Mouse (Mus musculus) forebrain, embryonic 12.5 days (tissue): ENCODE data around the gene Sptbn1. TPM values are rescaled to one million over a fixed set of nuclear protein-coding genes. Genes with fewer than 3 reads are reported as not detected.

Source experiments
- ATAC-seq: fragments of 200-750 bp; cut with Nextera tagmentation; 2 replicates; pipeline ENCODE4 v1.8.0; 2017; ENCODE audit warnings: moderate TSS enrichment; ENCODE audit not compliant: low FRiP score
- H3K27ac ChIP-seq: fragments of 300-500 bp; sonication (generic); 2 replicates; pipeline ENCODE4 v1.5.1; 2016; ENCODE audit warnings: mild to moderate bottlenecking
- H3K27me3 ChIP-seq: fragments of 300-500 bp; sonication (generic); 2 replicates; pipeline ENCODE4 v1.6.1; 2016; ENCODE audit warnings: mild to moderate bottlenecking
- H3K36me3 ChIP-seq: fragments of 300-500 bp; sonication (generic); replicated peaks from 2 replicates; pipeline ENCODE4 v1.6.1; 2016; ENCODE audit warnings: mild to moderate bottlenecking
- H3K4me1 ChIP-seq: fragments of 300-500 bp; sonication (generic); 2 replicates; pipeline ENCODE4 v1.6.1; 2016
- H3K4me2 ChIP-seq: fragments of 300-500 bp; sonication (generic); 2 replicates; pipeline ENCODE4 v1.6.1; 2016; ENCODE audit warnings: mild to moderate bottlenecking, moderate library complexity
- H3K4me3 ChIP-seq: fragments of 300-500 bp; sonication (generic); replicated peaks from 2 replicates; pipeline ENCODE4 v1.5.1; 2016; ENCODE audit warnings: mild to moderate bottlenecking
- H3K9ac ChIP-seq: fragments of 300-500 bp; sonication (generic); 2 replicates; pipeline ENCODE4 v1.6.1; 2016; ENCODE audit warnings: mild to moderate bottlenecking
- H3K9me3 ChIP-seq: fragments of 300-500 bp; sonication (generic); 2 replicates; pipeline ENCODE4 v1.6.1; 2016
- WGBS: fragments of 180-500 bp; shearing (Covaris S2); methylation state at CpG from one replicate; pipeline ENCODE4 v1.1.7; 2016; 5-methylcytosine and 5-hydroxymethylcytosine counted together
- polyA plus RNA-seq: library from polyadenylated mRNA; unstranded; fragments of >200 nt; fragmentation: Nextera tagmentation; extraction: Ambion mirVana; gene quantifications from 2 replicates; pipeline ENCODE4 v1.2.1, GENCODE M21; 2016

Sptbn1 gene
- polyA plus RNA-seq, 1 experiment from 2014 or later, result 85.9 TPM

DNA sequence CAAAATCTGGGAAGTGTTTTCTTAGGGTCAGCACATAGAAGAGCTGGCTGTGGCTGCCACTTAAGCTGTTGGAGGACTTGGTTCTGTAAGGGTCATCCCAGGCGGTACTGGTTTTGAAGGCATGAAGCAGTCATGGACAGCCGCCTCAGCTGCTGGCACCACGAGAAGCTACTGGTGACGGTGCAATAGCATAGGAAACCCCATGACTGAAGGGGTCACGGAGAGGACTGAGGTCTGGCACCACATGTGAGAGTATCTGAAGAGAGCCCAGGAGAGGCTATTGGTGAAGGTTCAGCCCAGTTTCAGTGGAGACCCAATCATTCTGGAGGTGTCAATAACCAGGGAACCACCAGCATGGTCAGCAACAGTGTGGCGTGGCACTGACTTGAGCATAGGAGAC is 135.4 kb downstream of the Sptbn1 start:
- WGBS, result 97% methylated on average over 6 of the region's 6 CpGs
- H3K27ac ChIP-seq, result no peak overlapping the region
- H3K9me3 ChIP-seq, result no peaks in the 10 kb centered on the region
- peaks cover 66% of the 10 kb centered on the region for H3K36me3 ChIP-seq
- no peak for ATAC-seq
- no peak overlapping the region for H3K4me3 ChIP-seq
- no peak overlapping the region for H3K9ac ChIP-seq
- H3K4me1 ChIP-seq, result no peaks in the 10 kb centered on the region
- no peaks in the 10 kb centered on the region for H3K27me3 ChIP-seq
- no peak overlapping the region for H3K4me2 ChIP-seq

DNA sequence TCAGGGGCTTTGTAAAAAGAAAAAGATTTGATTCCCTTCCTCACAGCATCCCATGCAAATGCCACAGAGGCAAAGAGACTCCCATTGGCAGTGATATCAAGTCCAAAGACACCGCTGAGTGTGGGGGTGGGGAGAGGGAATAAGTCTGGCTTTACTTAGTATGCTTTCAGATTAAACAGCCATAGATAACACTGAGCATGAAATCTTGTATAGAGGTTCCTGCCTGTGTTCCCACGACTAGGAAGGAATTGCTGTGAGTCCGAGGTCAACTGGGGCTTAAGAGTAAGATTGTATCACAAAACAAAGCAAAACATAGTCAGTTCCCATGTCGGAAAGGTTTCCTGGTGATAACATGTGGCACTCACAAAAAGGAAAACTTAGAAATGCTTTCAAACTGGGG is 136.3 kb downstream of the Sptbn1 start:
- Histone ChIP-seq H3K4me1 (no peaks in the 10 kb centered on the region), H3K4me3 (no peak overlapping the region), H3K9ac (no peak overlapping the region), H3K9me3 (no peaks in the 10 kb centered on the region), H3K27me3 (no peaks in the 10 kb centered on the region), H3K36me3 (peaks cover 62% of the 10 kb centered on the region), H3K27ac (no peak overlapping the region), H3K4me2 (no peak overlapping the region)
- no peak for ATAC-seq
- 86% methylated on average over 4 of the region's 4 CpGs for WGBS

DNA sequence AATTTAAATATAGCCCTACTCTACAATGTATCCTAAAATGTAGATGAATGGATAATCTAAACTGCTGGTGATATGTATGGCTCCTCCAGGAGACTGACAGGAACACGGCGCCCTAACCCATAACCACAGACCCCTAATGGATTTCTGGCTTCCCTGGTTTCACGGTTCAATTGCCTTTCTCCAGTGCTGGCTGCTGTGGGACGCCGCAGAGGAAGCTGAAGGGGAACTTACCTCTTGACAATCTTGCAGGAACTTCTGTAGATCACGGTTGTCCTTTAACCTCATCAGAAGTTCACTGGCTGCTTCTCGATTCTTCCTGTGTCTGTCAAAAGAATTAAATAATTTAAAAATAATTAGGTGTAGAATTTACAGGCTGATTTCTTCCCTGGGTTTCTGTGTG is 138.6 kb downstream of the Sptbn1 start:
- Histone ChIP-seq H3K4me3 (no peak overlapping the region), H3K4me2 (no peak overlapping the region), H3K36me3 (peaks cover 50% of the 10 kb centered on the region), H3K9ac (no peak overlapping the region), H3K27ac (no peak overlapping the region), H3K9me3 (no peaks in the 10 kb centered on the region), H3K4me1 (no peaks in the 10 kb centered on the region), H3K27me3 (no peaks in the 10 kb centered on the region)
- ATAC-seq, result no peak
- 92% methylated on average over 7 of the region's 7 CpGs for WGBS

DNA sequence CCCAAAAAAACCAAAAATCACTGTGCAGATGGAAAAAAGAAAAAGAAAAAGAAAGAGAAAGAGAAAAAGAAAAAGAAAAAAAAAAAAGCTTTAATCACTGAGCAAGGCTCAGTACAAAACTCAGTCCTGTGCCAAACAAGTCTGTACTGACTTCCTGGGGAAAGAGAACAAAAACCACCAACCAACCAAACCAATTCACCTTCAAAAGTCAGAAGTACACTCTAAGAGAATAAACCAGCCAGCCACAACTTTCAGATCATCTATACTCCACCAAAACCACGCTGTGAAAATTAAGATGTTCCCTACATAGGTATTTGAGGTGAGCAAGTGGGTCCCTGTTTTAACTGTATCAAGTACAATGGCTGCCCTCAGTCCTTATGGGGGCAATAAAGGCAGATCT is 141.1 kb downstream of the Sptbn1 start:
- 96% methylated on average over 1 of the region's 1 CpGs for WGBS
- Histone ChIP-seq H3K9ac (no peak overlapping the region), H3K36me3 (peaks cover 48% of the 10 kb centered on the region), H3K27ac (no peak overlapping the region), H3K4me2 (no peak overlapping the region), H3K9me3 (no peaks in the 10 kb centered on the region), H3K4me1 (no peaks in the 10 kb centered on the region), H3K27me3 (no peaks in the 10 kb centered on the region), H3K4me3 (no peak overlapping the region)
- ATAC-seq, result no peak

DNA sequence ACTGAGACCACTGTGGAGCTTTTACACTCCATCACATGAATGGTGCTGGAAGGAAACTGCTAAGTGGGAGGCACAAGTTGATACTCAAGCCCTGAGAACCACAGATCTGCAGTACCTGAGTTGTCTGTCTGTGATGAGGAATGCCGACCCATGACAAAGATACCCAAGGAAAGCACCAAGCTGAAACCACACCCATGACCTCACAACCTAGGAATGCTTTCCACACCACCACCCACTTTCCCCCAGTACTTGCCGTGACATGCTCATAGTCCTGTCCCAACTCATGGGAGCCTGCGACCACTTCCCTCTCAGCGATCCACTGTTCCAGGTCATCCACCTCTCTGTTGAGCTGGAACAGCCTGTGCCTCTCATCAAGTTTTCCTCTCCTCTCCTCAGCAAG is 149.9 kb downstream of the Sptbn1 start:
- ATAC-seq, result no peak
- Histone ChIP-seq H3K4me2 (no peak overlapping the region), H3K27me3 (no peaks in the 10 kb centered on the region), H3K36me3 (peaks cover 82% of the 10 kb centered on the region), H3K4me1 (no peaks in the 10 kb centered on the region), H3K4me3 (no peak overlapping the region), H3K27ac (no peak overlapping the region), H3K9ac (no peak overlapping the region), H3K9me3 (no peaks in the 10 kb centered on the region)
- WGBS, result 95% methylated on average over 4 of the region's 4 CpGs

DNA sequence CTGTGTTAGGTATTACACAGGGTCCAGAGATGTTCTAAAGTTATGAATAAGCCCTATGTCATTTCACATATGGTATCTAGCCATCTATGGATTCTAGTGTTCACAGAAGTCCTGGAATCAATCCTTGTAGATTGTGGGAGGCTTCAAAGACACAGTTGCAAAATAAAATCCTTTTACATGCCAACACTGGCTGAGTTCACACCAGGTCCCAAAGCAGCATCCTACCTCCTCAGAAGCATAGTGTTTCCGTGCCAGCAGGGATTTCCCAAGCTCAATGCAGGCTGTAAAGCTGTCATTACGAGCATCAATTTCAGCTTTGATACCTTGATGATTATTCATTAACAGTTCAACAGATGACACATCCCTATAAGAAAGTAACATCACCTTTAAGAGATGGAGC is 154.3 kb downstream of the Sptbn1 start:
- Histone ChIP-seq H3K4me1 (no peaks in the 10 kb centered on the region), H3K27me3 (no peaks in the 10 kb centered on the region), H3K4me3 (no peak overlapping the region), H3K36me3 (peaks cover 70% of the 10 kb centered on the region), H3K4me2 (no peak overlapping the region), H3K9me3 (no peaks in the 10 kb centered on the region), H3K27ac (no peak overlapping the region), H3K9ac (no peak overlapping the region)
- WGBS, result 89% methylated on average over 2 of the region's 2 CpGs
- no peak for ATAC-seq

DNA sequence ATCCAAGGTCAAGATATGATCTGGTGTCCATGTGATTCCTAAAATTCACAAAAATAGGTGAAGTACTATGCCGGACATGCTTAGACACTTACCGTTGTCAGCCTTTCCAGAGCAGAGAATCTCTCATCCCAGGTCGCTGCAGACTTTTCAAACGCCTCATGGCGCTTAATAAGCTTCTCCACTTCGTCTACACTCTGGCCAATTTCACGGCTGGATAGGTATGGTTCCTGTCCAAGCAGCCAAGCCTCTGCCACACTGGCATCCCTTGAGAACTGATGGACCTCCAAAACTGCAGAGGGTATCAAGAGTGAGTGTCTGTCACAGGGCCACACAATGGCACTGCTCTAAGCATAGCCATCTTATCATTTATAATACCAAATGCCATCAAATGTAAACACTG is 157.3 kb downstream of the Sptbn1 start:
- 92% methylated on average over 7 of the region's 7 CpGs for WGBS
- Histone ChIP-seq H3K27me3 (no peaks in the 10 kb centered on the region), H3K4me3 (no peak overlapping the region), H3K9me3 (no peaks in the 10 kb centered on the region), H3K4me1 (no peaks in the 10 kb centered on the region), H3K9ac (no peak overlapping the region), H3K27ac (no peak overlapping the region), H3K4me2 (no peak overlapping the region), H3K36me3 (peaks cover 58% of the 10 kb centered on the region)
- ATAC-seq, result no peak

DNA sequence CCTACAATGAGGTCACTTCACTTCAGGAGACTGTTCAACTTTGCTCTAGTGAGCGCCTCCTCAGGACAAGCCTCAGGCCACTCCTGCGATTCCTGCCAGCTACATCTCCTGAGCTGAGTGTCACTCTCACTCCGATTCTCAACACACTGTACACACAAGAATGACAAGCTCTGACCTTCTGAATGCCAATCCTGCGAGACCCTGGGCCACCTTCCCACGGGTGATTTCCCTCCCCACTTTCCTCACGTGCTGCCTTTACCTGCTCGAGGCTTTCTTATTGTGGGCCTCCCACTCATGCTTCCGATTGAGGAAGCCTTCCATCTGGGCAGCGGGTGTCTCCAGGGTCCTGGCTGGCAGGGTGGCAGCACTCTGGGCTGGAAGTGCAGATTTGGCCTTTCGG is 163.8 kb downstream of the Sptbn1 start:
- 94% methylated on average over 10 of the region's 10 CpGs for WGBS

DNA sequence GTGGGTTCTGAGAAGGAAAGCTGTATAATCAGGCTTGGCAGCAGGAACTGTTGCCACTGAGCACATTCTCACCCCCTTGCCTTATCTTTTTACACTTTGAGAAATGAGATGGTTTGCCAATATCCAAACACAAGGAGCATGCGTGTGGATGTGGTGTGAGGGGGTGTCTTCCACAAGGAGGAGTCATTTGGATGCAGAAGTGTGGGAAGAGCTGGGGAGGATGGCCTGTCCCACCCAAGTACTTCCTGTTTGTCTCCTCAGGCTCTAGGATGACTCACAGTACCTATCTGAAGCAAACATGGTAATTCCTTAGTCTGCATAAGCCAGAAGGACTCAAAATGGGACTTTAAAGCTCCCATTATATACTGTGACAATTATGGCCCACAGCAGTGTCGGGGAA is 165.4 kb downstream of the Sptbn1 start:
- WGBS, result 99% methylated on average over 2 of the region's 2 CpGs
- no peak overlapping the region for H3K4me3 ChIP-seq

More for the DNA sequence above, 163.8 kb downstream of the Sptbn1 start:
- ATAC-seq, result no peak
- Histone ChIP-seq H3K4me3 (no peak overlapping the region), H3K27me3 (no peaks in the 10 kb centered on the region), H3K36me3 (peaks cover 73% of the 10 kb centered on the region), H3K27ac (no peak overlapping the region), H3K4me1 (no peaks in the 10 kb centered on the region), H3K4me2 (no peak overlapping the region), H3K9me3 (no peaks in the 10 kb centered on the region), H3K9ac (no peak overlapping the region)

DNA sequence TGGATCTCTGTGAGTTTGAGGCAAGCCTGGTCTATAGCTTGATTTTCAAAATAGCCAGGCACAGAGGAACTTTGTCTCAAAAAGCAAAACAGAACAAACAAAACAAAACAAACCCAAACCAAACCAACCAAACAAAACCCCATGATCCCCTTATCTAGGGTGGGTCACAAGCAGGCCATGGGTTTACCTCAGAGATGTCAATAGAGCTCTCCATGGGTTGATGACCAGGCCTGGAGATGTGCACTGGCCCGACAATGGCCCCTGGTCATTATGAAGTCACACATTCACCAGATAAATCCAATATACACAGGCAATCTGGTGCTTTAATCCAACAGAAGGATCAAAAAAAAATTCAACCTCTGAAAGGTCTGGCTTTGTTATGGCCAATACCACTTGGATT is 166.2 kb downstream of the Sptbn1 start:
- no peaks in the 10 kb centered on the region for H3K27me3 ChIP-seq
- H3K27ac ChIP-seq, result no peak overlapping the region
- no peak for ATAC-seq
- no peak overlapping the region for H3K4me3 ChIP-seq
- no peaks in the 10 kb centered on the region for H3K4me1 ChIP-seq
- H3K9ac ChIP-seq, result no peak overlapping the region
- H3K36me3 ChIP-seq, result peaks cover 78% of the 10 kb centered on the region
- no peaks in the 10 kb centered on the region for H3K9me3 ChIP-seq
- no peak overlapping the region for H3K4me2 ChIP-seq
- WGBS, result 96% methylated on average over 1 of the region's 1 CpGs

More for the DNA sequence above, 165.4 kb downstream of the Sptbn1 start:
- Histone ChIP-seq H3K4me2 (no peak overlapping the region), H3K4me1 (no peaks in the 10 kb centered on the region), H3K27me3 (no peaks in the 10 kb centered on the region), H3K27ac (no peak overlapping the region), H3K9me3 (no peaks in the 10 kb centered on the region), H3K9ac (no peak overlapping the region), H3K36me3 (peaks cover 71% of the 10 kb centered on the region)
- no peak for ATAC-seq

DNA sequence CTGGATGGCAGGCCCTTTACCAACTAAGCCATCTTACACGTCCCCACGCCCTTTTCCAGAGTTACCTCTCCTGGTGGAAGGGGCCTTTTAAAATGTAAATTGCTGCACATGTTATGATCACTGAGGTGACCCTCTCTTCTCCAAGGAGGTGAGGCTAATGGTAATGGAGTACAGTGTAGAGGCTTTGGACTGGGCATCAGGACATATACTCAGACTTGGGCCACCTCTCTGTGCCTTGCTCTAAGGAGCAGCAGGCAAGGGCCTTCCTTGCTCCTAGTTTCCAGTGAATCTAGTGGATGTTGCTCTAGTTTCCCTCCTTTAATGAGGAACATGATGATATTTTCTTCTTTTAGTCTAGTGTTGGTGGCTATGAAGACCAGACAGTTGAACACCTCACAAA is 166.8 kb downstream of the Sptbn1 start:
- H3K9ac ChIP-seq, result no peak overlapping the region
- H3K27ac ChIP-seq, result no peak overlapping the region
- H3K9me3 ChIP-seq, result no peaks in the 10 kb centered on the region
- no peaks in the 10 kb centered on the region for H3K4me1 ChIP-seq
- no peak overlapping the region for H3K4me2 ChIP-seq
- peaks cover 75% of the 10 kb centered on the region for H3K36me3 ChIP-seq
- no peak overlapping the region for H3K4me3 ChIP-seq
- 92% methylated on average over 2 of the region's 2 CpGs for whole genome bisulfite sequencing
- no peaks in the 10 kb centered on the region for H3K27me3 ChIP-seq
- ATAC-seq, result no peak

DNA sequence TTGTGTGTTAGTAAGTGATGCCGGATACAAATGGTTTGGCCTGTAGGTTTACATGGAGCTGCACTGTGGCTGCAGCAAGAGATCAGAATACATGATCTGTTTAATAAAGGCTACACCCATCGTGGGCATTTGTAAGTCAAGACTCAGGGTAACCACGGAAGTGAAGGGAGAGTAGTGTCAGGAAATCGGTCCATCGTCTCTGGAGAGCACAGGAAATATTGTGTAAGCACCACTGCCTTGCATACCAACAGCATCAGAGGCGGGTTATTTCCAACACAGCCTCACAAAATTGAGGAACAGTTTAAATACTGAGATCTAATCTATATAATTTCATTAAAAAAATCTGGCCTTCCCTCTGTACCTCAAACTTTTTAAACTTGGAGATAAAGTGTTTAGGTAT is 168.1 kb downstream of the Sptbn1 start:
- H3K4me1 ChIP-seq, result no peaks in the 10 kb centered on the region
- ATAC-seq, result no peak
- H3K27ac ChIP-seq, result no peak overlapping the region
- H3K4me3 ChIP-seq, result no peak overlapping the region
- no peaks in the 10 kb centered on the region for H3K9me3 ChIP-seq
- H3K36me3 ChIP-seq, result peaks cover 65% of the 10 kb centered on the region
- H3K4me2 ChIP-seq, result no peak overlapping the region
- no peak overlapping the region for H3K9ac ChIP-seq
- no peaks in the 10 kb centered on the region for H3K27me3 ChIP-seq
- 95% methylated on average over 6 of the region's 6 CpGs for WGBS

DNA sequence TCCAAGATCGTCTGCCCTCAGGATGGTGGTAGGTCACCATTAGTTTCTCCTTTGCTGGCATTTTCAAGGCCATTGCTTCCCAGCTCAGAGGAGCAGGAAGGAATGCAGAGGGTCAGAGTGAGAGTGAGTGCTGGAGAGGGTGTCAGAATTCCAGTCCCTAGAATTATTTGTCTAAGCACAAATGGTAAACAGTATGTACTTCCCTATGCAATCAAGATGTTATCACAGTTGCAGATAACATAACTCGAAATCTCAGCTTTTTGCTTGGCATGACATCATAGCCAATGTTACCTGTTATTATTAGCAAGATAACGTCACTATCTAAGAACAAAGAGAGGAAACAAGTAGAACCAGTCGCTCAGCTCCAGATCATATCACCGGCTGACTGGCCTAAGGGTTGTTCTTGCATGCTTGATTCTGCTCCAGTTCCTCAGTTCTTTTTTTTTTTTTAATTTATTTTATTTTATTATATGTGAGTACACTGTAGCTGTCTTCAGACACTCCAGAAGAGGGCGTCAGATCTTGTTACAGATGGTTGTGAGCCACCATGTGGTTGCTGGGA is 172.7 kb downstream of the Sptbn1 start:
- Histone ChIP-seq H3K36me3 (peaks cover 23% of the 10 kb centered on the region), H3K9ac (no peak overlapping the region), H3K27ac (no peak overlapping the region), H3K4me1 (no peaks in the 10 kb centered on the region), H3K9me3 (no peaks in the 10 kb centered on the region), H3K4me3 (no peak overlapping the region), H3K4me2 (no peak overlapping the region), H3K27me3 (no peaks in the 10 kb centered on the region)
- no peak for ATAC-seq
- 88% methylated on average over 6 of the region's 6 CpGs for WGBS
